Mouse (Mus musculus): ENCODE results near the gene Car6. TPM values are rescaled to one million over a fixed set of nuclear protein-coding genes. Genes with fewer than 3 reads are reported as not detected.

Gene Car6
- polyA plus RNA-seq, 1 experiment from 2014 or later = not detected

DNA sequence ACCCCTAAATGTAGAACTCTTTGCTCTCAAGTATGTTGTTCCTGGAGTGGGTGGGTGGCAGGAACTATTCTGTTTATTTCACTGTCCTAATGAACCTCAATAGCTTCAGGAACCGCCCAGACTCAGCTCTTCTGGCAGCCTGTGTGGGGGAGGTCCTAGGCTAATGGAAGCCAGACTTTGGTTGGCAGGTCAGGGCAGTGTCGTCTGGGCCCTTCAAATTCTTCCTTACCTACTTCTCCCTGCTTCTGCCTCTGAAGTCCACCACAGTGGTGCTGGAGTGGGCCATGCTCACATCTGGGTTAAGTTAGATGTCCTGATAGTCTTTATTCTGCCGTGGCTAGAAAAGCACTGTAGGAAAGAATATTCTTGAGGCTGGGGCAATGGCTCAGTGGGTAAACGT, 23.0 kb downstream of the Car6 start:
- no peaks in the 10 kb centered on the region for H3K36me3 ChIP-seq (replicated peaks)
- no peak overlapping the region for H3K9ac ChIP-seq
- no peak for ATAC-seq (ENCODE audit: insufficient read depth)
- no peaks in the 10 kb centered on the region for H3K9me3 ChIP-seq (replicated peaks)
- 52% methylated on average over 4 of the region's 4 CpGs for WGBS (ENCODE audit: insufficient replicate concordance)
- H3K4me1 ChIP-seq (replicated peaks) = no peaks in the 10 kb centered on the region; the same call in 1 of the 2 replicates
- H3K4me2 ChIP-seq = no peak overlapping the region
- no peaks in the 10 kb centered on the region for H3K27me3 ChIP-seq
- H3K4me3 ChIP-seq (replicated peaks) = no peak overlapping the region
- H3K27ac ChIP-seq (replicated peaks) = no peak overlapping the region

DNA sequence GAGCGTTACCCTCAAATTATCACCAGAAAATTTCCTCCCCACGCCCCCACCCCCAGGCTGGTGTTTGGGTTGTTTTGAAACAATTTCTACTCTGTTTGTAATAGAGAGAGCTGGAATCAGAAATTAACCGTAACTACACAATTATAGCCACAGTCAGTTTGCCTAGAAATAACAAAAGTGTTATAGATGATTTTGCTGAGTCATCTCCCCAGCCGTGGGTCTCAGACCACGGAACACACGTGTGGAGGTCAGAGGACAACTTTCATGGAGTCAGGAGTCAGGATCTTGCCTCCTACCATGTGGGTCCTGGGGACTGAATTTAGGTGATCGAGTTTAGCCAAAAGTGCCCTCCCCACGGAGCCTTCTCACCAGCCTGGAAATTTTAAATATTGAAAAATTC, 24.0 kb downstream of the Car6 start:
- Histone ChIP-seq H3K27ac (replicated peaks) (no peak overlapping the region), H3K4me3 (replicated peaks) (no peak overlapping the region), H3K4me2 (no peak overlapping the region), H3K9ac (no peak overlapping the region), H3K36me3 (replicated peaks) (no peaks in the 10 kb centered on the region), H3K9me3 (replicated peaks) (no peaks in the 10 kb centered on the region), H3K27me3 (no peaks in the 10 kb centered on the region), H3K4me1 (replicated peaks) (peaks cover 4% of the 10 kb centered on the region)
- ATAC-seq (ENCODE audit: insufficient read depth) = no peak
- WGBS (ENCODE audit: insufficient replicate concordance) = 41% methylated on average over 8 of the region's 8 CpGs

DNA sequence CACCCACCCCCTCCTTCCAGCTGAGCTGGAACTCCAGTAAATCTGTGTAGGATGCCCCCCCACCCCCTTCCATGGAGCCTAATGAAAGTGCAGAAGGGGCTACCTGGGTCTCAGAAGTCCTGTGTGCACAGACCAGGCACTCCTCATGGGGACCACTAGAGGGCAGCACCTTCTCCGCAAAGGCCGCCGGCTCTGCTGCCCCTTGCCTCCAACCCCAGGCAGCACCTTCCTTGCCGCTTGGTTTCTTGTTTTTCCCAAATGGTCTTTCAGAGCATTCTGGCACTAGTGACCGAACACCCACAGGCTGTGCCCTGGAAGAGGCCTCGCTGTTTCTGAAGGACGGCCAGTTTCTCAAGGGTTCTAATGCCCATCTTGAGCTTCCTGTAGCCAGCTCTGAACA, 24.6 kb downstream of the Car6 start:
- H3K9me3 ChIP-seq (replicated peaks) = no peaks in the 10 kb centered on the region
- under 1% methylated on average over 7 of the region's 7 CpGs for WGBS (ENCODE audit: insufficient replicate concordance)
- no peaks in the 10 kb centered on the region for H3K27me3 ChIP-seq
- peaks cover 9% of the 10 kb centered on the region for H3K4me1 ChIP-seq (replicated peaks)
- H3K4me3 ChIP-seq (replicated peaks) = no peak overlapping the region
- no peaks in the 10 kb centered on the region for H3K36me3 ChIP-seq (replicated peaks)
- no peak for ATAC-seq (ENCODE audit: insufficient read depth)
- peak overlapping the region; percentile 37 for H3K4me2 ChIP-seq
- no peak overlapping the region for H3K9ac ChIP-seq
- H3K27ac ChIP-seq (replicated peaks) = no peak overlapping the region

DNA sequence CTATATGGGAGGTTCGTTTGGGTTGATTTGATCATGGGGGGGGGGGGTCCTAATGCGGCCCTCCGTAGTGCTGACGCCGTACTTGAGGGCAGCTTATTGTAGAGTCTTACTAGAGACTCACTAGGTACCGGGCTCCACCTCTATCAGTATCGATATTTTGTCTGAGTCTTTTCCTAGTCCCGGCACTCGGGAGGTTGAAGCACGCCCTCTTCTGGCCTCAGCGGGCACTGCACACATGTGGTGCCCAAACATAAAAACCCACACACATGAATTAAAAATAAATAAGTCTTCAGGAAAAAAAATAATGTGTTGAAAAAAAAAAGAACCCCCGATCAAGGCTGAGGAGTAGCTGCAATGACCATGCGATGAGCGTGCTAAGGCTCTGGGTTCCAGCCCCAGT, 27.1 kb downstream of the Car6 start:
- H3K27me3 ChIP-seq = no peaks in the 10 kb centered on the region
- H3K9me3 ChIP-seq (replicated peaks) = no peaks in the 10 kb centered on the region
- no peaks in the 10 kb centered on the region for H3K36me3 ChIP-seq (replicated peaks)
- H3K9ac ChIP-seq = no peak overlapping the region
- peaks cover 9% of the 10 kb centered on the region for H3K4me1 ChIP-seq (replicated peaks)
- no peak overlapping the region for H3K27ac ChIP-seq (replicated peaks)
- no peak for ATAC-seq (ENCODE audit: insufficient read depth)
- H3K4me2 ChIP-seq = no peak overlapping the region
- no peak overlapping the region for H3K4me3 ChIP-seq (replicated peaks)
- WGBS (ENCODE audit: insufficient replicate concordance) = 89% methylated on average over 14 of the region's 14 CpGs

DNA sequence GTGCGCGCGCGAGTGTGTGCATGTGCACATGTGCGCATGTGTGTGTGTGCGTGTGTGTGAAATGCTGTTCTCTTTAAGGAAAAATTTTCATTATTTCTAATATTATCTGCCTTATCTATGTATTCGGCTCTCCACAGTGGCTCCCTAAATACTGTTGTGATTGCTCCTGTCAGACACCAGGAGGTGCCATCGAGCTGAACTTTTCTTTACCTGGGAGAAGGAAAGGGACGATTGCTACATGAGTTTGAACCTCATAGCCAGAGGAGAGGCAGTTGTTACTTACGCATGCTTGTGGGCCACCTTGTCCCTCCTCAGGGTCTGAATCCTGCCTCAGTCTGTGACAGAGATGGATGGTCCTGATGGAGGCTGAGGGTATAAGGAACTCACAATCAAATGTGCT, 27.9 kb downstream of the Car6 start:
- no peak overlapping the region for H3K9ac ChIP-seq
- no peaks in the 10 kb centered on the region for H3K36me3 ChIP-seq (replicated peaks)
- WGBS (ENCODE audit: insufficient replicate concordance) = 49% methylated on average over 10 of the region's 10 CpGs
- no peak overlapping the region for H3K27ac ChIP-seq (replicated peaks)
- no peaks in the 10 kb centered on the region for H3K27me3 ChIP-seq
- H3K4me2 ChIP-seq = no peak overlapping the region
- H3K9me3 ChIP-seq (replicated peaks) = no peaks in the 10 kb centered on the region
- ATAC-seq (ENCODE audit: insufficient read depth) = no peak
- peaks cover 9% of the 10 kb centered on the region for H3K4me1 ChIP-seq (replicated peaks)
- no peak overlapping the region for H3K4me3 ChIP-seq (replicated peaks)

DNA sequence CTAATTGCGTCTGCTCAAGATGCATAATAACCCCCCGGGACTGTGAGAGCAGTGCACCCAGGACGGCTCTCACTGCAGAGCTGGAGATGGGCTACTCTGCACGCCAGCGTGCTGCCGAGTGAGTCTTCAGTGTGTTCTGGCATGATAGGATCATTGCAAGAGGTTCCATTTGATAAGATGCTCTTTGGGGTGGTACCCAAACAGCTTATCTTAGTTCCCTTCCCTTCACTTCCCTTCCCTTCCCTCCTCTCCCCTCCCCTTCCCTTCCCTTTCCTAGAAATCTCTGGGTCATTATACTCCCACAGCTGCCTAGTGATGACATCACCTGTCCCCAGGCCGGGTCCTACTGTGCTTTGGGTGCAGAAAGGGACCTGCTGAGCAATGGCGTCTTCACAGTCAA, 29.0 kb downstream of the Car6 start:
- 44% methylated on average over 8 of the region's 8 CpGs for WGBS (ENCODE audit: insufficient replicate concordance)
- Histone ChIP-seq H3K27ac (replicated peaks) (no peak overlapping the region), H3K27me3 (no peaks in the 10 kb centered on the region; the same call in 1 of the 2 replicates), H3K4me3 (replicated peaks) (no peak overlapping the region), H3K9ac (no peak overlapping the region), H3K4me2 (no peak overlapping the region), H3K9me3 (replicated peaks) (no peaks in the 10 kb centered on the region), H3K4me1 (replicated peaks) (peaks cover 9% of the 10 kb centered on the region), H3K36me3 (replicated peaks) (no peaks in the 10 kb centered on the region)
- peak; percentile 23; the same call in 1 of the 2 replicates for ATAC-seq (ENCODE audit: insufficient read depth)

DNA sequence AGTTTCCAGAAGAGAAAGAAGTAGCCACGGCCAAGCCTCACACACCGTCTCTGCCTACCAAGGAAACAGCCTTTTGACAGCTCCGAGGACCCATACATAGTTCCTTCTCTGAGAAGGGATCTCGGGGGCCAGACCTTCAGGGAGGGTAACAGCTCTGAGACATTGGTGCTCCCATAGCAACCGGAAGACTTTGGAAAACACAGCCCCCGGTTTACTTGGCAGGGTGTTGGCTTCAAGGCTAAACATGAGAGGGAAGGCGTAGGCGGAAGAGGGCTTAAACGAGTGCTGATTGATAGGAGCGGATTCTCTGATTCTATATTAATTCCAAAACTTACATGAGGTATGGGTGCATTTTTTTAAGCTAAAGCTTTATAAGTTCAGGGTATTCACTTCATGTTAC, 32.7 kb downstream of the Car6 start:
- H3K9me3 ChIP-seq (replicated peaks) = no peaks in the 10 kb centered on the region
- ATAC-seq (ENCODE audit: insufficient read depth) = no peak
- no peak overlapping the region for H3K27ac ChIP-seq (replicated peaks)
- WGBS (ENCODE audit: insufficient replicate concordance) = 65% methylated on average over 10 of the region's 10 CpGs
- H3K36me3 ChIP-seq (replicated peaks) = no peaks in the 10 kb centered on the region
- H3K27me3 ChIP-seq = no peaks in the 10 kb centered on the region; the same call in 1 of the 2 replicates
- H3K4me2 ChIP-seq = no peak overlapping the region
- H3K4me1 ChIP-seq (replicated peaks) = peaks cover 12% of the 10 kb centered on the region
- H3K9ac ChIP-seq = no peak overlapping the region
- no peak overlapping the region for H3K4me3 ChIP-seq (replicated peaks)

DNA sequence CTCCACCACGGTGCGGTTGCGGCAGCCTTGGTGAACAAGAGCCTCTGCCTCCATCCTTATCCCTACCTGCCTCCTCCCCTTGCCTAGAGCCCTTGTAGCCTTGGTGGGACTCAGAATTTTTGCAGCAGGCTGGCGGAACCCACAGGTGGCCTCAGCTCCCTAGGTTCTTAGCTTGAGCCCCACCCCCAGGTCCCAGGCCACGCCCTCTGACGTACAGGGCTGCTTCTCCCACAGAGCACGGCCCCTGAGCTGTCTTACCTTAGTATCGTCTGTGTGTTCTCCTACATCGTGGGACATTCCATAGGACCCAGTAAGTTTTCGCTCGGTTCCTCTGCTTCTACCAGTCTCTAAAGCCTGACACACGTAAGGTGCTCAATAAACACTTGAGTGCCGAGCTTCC, 36.3 kb downstream of the Car6 start:
- 46% methylated on average over 13 of the region's 13 CpGs for whole genome bisulfite sequencing (ENCODE audit: insufficient replicate concordance)
- Histone ChIP-seq H3K27ac (replicated peaks) (no peak overlapping the region), H3K4me1 (replicated peaks) (0 out of 2 replicates have a peak, but pooled peaks cover 3% of the 10 kb centered on the region), H3K4me3 (replicated peaks) (no peak overlapping the region), H3K36me3 (replicated peaks) (no peaks in the 10 kb centered on the region), H3K27me3 (no peaks in the 10 kb centered on the region; the same call in 1 of the 2 replicates), H3K9ac (no peak overlapping the region), H3K9me3 (replicated peaks) (no peaks in the 10 kb centered on the region), H3K4me2 (peak overlapping the region; percentile 25; the same call in 1 of the 2 replicates)
- ATAC-seq (ENCODE audit: insufficient read depth) = no peak

DNA sequence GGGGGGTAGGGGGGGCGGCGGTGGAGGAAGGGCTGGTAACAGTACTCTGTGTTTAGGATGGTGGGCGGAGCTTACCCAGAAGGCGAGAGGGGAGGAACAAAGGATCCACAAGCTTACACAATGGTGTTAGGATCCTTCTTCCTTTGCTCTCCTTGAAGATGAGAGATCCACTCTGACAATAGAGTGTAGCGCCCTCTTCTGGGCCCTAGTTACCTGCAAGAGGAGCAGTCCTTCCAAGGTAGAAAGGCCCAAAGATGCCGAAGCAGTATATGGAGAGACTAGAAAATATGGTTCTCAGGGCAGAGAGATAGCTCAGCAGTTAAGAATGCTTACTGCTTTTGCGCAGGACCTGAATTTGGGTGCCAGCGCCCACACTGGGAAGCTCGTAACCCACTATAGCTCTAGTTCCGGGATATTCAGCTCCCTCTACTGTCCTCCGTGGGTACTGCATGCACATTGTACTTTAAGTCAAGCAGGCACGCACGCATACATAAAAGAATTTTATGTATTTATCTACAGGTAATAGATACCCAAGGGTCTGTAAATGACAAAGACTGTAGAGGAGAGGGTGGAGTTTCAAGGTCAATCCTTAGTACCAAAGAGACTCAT, 38.5 kb downstream of the Car6 start:
- Histone ChIP-seq H3K27me3 (no peaks in the 10 kb centered on the region), H3K36me3 (replicated peaks) (no peaks in the 10 kb centered on the region), H3K4me1 (replicated peaks) (0 out of 2 replicates have a peak, but pooled peaks cover 3% of the 10 kb centered on the region), H3K27ac (replicated peaks) (no peak overlapping the region), H3K4me2 (no peak overlapping the region), H3K4me3 (replicated peaks) (no peak overlapping the region), H3K9me3 (replicated peaks) (no peaks in the 10 kb centered on the region), H3K9ac (no peak overlapping the region)
- 69% methylated on average over 13 of the region's 13 CpGs for WGBS (ENCODE audit: insufficient replicate concordance)
- ATAC-seq (ENCODE audit: insufficient read depth) = no peak

DNA sequence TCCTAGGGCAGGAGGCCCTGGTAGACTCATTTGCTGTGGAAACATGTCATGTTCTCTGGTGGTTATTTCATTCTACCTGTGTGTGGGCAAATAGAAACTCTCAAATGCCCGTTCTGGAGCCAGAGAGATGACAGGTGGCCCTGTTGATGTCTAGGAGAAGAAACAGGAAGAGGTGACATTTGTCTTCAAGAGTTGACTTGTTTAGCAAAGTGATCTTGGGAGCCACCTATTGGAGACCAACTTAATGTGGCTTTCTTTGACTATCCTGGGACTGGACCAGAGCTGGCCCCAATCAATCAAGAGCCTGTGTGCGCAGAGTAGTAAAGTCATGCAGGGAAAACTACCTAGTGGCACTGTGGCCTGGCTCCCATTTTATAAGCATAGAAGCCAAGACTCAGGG, 41.7 kb downstream of the Car6 start:
- Histone ChIP-seq H3K4me1 (replicated peaks) (no peaks in the 10 kb centered on the region), H3K27ac (replicated peaks) (no peak overlapping the region), H3K36me3 (replicated peaks) (no peaks in the 10 kb centered on the region), H3K27me3 (no peaks in the 10 kb centered on the region), H3K4me2 (no peak overlapping the region), H3K4me3 (replicated peaks) (no peak overlapping the region), H3K9ac (no peak overlapping the region), H3K9me3 (replicated peaks) (no peaks in the 10 kb centered on the region)
- 42% methylated on average over 2 of the region's 2 CpGs for WGBS (ENCODE audit: insufficient replicate concordance)
- ATAC-seq (ENCODE audit: insufficient read depth) = no peak

DNA sequence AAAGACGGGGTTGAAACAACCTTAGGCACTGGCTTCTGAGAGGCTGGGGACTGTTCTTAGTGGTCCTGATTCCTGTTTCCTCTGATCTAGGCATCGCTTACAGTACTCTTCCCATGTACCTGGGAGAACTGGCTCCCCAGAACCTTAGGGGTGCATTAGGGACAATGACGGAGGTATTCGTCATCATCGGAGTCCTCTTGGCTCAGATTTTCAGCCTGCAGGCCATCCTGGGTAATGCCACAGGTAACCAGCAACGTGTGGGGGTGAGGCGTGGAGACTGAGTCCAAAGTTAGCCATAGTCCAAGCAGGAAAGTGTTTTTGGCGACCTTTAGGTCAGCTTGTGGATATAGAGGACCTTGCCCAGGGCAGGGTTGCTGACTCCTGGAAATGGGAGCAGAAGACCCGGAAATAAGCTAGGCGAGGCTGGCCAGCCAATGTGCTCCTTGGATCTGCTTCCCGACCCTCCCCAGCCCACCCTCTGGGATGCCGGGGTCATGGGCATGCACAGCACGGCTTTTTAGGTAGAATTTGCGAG, 43.7 kb downstream of the Car6 start:
- no peak for ATAC-seq (ENCODE audit: insufficient read depth)

DNA sequence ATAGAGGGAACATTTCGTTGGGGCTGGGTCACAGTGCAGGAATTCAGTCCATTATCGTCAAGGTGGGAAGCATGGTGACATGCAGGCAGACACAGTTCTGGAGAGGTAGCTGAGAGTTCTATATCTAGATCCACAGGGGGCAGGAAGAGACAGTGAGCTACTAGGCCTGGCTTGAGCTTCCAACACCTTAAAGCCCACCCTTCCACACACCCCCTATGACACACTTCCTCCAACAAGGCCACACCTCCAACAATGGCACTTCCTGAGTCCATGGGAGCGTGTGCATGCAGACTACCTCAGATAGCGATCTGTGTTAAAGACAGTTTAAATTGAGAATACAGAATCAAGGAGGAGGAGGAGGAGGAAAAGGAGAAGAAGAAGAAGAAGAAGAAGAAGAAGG, 45.4 kb downstream of the Car6 start:
- H3K4me2 ChIP-seq = no peak overlapping the region
- H3K9me3 ChIP-seq (replicated peaks) = no peaks in the 10 kb centered on the region
- H3K36me3 ChIP-seq (replicated peaks) = no peaks in the 10 kb centered on the region
- no peak overlapping the region for H3K27ac ChIP-seq (replicated peaks)
- ATAC-seq (ENCODE audit: insufficient read depth) = no peak
- no peaks in the 10 kb centered on the region for H3K27me3 ChIP-seq
- H3K4me1 ChIP-seq (replicated peaks) = peaks cover 8% of the 10 kb centered on the region; the same call in 1 of the 2 replicates
- 65% methylated on average over 4 of the region's 4 CpGs for WGBS (ENCODE audit: insufficient replicate concordance)
- no peak overlapping the region for H3K9ac ChIP-seq
- H3K4me3 ChIP-seq (replicated peaks) = no peak overlapping the region

More for the DNA sequence above, 43.7 kb downstream of the Car6 start:
- Histone ChIP-seq H3K9ac (no peak overlapping the region), H3K27ac (replicated peaks) (no peak overlapping the region), H3K4me2 (no peak overlapping the region), H3K4me3 (replicated peaks) (no peak overlapping the region), H3K27me3 (no peaks in the 10 kb centered on the region), H3K36me3 (replicated peaks) (no peaks in the 10 kb centered on the region), H3K9me3 (replicated peaks) (no peaks in the 10 kb centered on the region), H3K4me1 (replicated peaks) (peaks cover 4% of the 10 kb centered on the region; the same call in 1 of the 2 replicates)
- WGBS (ENCODE audit: insufficient replicate concordance) = 57% methylated on average over 14 of the region's 14 CpGs

Data from liver, embryonic 15.5 days (tissue).